Mouse (Mus musculus): ENCODE measurements around the gene Asic3. TPM values are rescaled to one million over a fixed set of nuclear protein-coding genes. Genes with fewer than 3 reads are reported as not detected.

The Asic3 gene
- polyA plus RNA-seq (2017; shearing (Covaris generic)) = not detected

DNA sequence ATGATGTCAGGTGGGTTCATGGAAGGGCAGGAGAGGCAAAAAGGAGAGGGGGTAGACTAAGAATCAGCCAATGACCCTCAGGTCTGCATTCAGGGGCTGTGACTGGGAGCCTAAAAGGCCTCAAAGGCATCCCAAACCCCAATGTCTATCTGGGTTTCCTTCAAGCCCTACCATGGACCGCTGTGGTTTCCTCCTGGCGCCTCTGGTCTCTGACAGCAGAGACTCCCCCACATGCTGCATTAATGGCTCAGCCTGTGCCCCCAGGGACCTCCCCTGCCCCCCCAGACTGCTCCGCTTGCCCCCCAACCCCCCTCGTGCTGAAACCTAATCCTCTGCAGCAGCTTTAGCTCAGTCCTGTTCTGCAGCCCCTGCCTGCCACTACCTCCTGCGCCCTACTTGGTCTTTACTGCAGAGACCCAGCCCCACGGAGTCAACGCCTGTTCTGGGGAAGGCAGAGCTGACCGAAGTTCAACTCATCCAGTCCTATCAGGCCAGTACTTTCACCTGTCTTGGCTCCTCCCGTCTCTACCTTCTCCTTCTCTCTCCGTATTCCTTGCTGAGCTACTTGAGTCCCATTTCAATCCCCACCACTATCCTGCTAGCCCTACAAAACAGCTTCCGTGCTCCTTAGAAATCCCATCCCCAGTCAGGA is at the start of gene Asic3:
Asic3 (plus strand) TSS at position 351 of the 652 bp plus-strand sequence.
- ATAC-seq = no peak

DNA sequence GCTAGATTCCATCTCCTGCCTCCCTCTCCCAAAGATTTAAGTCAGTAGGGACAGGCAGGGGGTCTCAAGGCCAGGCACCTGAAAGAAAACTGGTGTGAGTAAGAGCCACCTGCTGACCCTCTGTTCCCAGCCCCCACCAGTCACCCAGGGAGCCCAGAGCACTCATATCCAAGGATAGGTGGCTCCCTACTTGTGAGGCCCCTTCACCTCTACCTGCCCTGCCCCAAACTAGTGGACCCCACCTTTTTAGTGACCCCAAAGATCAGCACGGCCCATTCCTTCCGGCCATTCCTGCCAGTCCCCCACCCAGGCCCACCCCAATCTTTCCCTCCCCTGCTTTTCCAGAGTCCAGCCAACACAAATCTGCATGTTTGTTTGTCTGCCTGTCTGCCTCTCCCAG is 49.7 kb upstream of the Asic3 start:
- ATAC-seq = no peak

DNA sequence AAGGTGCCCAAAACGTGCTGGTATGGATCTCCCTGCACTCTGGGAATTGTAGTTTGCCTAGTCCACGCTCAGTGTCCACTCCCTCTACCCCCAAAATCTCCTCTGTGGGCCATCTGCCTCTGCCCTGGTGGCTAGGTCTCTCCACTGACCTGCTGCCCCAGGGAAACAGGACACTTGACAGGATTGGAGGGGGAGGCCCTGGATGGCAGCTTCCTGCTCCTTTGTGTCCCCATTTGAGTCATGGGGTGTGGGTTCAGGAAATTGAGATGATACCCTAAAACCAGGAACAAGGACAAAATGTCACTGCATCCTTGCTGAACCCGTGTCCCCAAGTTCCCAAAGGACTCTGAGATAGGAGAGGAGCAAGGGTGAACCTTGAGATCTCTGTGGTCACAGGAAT is 49.1 kb upstream of the Asic3 start:
- ATAC-seq = no peak

DNA sequence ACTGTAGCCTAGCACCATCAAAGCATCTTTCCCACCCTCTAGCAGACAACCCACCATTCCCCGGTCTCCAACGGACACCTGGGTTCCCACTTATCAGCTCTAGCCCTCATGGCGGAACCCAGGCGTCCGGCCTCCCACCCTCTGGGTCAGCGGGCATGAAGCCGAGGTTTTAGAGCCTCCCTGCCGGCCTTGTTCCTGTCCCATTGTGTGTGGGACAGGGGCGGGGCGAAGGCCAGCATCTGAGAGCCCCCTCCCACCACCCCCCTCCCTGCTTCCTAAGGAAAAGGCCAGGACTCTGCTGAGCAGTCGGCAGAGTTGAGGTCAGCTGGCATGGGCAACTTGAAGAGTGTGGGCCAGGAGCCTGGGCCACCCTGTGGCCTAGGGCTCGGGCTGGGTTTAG is 48.7 kb upstream of the Asic3 start, which contains the start of gene Nos3:
Nos3 (plus strand) TSS at position 303 of the 400 bp plus-strand sequence.
- ATAC-seq = no peak

DNA sequence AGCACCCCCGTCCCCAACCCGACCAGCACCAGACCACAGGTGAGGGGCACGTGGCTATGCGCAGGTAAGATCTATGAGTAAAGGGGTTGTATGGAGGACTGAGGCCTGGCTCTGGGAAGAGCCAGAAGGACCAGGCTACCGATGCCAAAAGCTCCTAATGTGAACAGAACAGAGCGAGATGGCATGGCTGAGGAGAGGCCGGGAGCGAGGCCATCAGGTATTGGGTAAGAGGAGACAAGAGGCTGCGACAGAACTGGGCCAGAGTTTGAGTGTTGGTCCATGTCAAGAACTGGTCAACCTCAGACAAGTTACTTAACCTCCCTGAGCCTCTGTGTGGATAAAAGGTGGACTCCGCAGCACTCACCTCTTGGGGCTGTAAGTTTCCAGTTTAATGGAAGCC is 48.2 kb upstream of the Asic3 start:
- ATAC-seq = no peak

DNA sequence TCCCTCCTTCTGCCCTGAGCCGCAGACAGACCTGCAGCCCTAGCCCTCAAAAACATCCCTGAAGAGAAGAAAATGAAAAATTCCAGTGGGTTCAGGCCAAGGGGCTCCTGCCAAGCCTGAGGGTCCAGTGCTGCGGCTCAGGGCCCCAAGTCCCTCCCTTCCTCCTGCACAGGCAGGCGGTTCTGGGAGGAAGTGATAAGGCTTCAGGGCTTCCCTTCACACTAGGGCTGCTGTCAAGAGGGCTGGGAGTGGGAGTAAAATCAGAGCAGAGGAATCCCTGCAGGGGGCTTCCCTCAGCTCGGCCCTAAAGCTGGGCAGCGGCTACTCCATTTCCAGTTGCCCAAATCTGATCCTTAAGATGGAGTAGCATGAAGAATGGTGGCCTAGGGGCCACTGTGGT is 47.7 kb upstream of the Asic3 start:
- no peak for ATAC-seq

DNA sequence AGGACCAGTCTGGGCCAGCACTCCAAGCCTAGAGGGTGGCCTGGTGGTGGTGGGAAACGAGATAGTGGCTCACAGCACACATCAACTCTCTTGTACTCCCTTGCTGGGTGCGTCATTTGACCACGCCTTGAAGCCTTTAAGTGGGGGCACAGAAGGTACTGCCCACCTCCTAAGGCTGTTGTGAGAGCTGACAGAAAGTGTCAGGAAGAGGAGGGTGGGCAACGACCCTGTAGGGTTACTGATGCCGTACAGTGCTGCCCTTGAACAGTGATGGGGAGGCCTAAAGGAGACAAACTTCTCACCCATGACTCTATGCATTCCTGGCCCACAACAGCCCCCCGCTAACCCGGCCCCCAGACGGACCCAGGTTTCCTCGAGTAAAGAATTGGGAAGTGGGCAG is 46.8 kb upstream of the Asic3 start:
- no peak for ATAC-seq

DNA sequence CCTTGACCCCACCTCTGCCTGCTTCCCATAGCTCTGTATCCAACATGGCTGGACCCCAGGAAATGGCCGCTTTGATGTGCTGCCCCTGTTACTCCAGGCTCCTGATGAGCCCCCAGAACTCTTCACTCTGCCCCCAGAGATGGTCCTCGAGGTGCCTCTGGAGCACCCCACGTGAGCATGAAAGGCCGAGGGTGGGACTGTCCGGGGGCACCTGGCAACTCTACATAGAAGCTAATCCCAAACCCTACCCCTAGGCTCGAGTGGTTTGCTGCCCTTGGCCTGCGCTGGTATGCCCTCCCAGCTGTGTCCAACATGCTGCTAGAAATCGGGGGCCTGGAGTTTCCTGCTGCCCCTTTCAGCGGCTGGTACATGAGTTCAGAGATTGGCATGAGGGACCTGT is 43.4 kb upstream of the Asic3 start:
- ATAC-seq = no peak

DNA sequence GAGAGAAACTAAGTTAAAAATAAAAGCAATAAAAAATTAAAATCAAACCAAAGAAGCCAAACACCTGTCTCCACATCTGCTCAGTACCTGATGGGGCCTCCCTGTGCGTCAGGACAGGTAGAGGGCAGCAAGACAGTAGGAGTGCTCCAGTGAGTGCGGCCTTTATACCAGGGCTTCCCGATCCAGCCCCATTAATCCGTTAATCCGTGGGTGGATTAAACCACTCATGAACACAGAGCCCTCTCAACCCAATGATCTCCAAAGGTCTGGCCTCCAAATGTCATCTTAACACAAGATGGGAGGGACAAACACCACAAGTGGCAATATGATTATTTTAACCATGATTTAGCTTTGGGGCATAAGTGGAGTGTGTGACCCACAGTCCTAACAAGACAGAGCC is 39.4 kb upstream of the Asic3 start:
- ATAC-seq = no peak

DNA sequence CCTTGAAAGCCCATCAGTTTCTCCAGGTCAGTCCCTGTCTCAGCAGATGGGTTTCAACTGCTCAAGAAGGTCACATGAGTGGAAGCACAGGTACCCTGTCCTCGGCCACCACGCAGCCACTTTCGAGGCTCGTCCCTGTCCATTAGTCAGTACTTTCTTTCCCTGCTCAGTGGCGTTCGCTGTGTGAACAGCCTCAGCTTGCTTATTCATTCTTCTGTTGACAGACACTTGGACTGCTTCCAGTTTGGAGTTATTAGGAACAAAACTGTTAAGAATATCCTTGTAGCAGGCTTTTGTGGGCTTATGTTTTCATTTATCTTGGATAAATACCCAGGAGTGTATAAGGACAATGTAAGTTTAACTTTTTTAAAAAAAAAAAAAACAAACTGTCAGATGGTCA is 39.0 kb upstream of the Asic3 start:
- no peak for ATAC-seq

DNA sequence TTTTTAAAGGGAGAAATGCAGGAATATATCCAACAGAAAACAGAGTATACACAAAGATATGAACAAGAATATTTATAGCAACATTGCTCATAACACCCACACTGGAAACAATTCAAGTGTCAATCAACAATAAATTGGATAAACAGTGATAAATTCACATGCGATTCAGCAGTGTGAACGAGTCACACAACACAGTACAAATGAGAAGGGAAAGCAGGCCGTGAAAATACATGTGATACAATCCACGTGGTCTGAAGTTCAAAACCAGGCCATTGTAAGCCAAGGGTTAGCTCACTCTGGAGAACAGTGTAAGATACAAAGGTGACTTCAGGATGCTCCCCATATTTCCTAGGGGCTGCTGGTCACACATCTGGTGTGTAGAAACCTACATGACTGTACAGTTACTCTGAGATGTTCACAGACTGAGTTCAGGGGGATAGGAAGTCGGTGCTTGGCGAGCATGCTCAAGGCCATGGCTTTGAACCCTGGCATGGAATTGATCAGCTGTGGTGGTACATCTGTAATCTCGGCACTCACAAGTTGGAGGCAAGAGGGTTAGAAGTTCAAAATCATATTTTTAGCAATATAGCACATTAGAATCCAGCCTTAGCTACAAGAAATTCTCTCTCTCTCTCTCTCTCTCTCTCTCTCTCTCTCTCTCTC is 38.4 kb upstream of the Asic3 start:
- ATAC-seq = no peak

DNA sequence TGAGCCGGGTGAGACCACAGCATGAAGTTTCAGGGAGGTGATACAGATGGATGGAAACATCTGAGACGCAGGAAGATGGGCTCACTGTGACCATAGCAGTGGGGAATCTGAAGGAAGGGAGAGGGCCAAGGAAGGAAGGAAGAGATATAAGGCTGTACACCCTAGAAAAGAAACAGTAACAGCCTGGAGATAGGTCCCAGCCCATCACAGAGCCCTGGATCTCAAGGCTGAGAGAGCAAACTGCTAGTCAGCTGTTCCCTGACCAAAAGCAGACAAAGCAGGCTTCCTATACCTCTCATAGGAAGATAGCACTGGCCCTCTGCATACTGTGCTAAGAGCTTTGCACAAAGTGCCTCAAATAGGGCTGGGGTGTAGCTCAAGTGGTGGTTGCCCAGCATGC is 34.5 kb upstream of the Asic3 start:
- ATAC-seq = no peak

DNA sequence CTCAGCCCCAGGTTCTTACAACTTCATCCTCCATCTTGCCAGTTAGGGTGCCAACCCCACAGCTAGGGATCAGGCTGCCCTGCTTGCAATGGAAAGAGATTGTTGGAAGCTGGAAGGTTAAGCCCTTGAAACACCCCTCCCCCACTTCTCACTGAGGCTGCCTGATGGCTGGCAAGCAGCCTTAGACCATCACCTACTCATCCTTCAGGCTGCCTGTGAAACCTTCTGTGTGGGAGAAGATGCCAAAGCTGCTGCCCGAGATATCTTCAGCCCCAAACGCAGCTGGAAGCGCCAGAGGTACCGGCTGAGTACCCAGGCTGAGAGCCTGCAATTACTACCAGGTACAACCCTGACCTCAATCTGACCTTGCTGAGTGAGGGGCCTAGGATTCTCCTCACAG is 33.7 kb upstream of the Asic3 start:
- no peak for ATAC-seq

DNA sequence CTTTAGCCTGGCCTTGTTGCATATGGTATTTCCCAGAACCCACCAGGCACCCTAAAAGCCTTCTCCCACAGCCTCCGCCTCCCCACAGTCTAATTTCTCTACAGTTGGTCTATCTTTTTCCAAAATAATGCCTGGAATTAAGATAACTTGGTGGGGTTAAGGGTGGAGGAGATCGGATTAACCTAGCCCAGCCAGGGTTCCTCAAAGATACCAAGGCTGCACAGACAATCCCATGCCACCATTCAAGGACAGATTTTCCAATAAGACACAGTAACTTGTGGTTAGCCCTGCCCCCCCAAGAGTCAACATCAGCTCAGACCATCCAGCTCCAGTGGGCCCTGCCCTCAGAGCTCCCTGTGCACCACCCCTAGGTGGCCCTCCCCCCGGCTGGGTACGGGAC is 32.7 kb upstream of the Asic3 start:
- no peak for ATAC-seq

DNA sequence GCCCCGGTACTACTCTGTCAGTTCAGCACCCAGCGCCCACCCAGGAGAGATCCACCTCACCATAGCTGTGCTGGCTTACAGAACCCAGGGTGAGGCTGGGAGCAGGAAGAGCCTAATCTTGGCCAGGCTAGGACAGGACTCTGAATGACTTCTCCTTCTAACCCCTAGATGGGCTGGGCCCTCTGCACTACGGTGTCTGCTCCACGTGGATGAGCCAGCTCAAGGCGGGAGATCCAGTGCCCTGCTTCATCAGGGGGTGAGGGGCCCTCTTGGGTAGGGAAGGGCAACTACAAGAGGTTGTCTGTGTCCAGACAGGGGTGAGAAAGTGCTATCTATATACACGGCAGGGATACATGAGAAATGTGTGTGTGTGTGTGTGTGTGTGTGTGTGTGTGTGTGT is 31.7 kb upstream of the Asic3 start:
- ATAC-seq = no peak

DNA sequence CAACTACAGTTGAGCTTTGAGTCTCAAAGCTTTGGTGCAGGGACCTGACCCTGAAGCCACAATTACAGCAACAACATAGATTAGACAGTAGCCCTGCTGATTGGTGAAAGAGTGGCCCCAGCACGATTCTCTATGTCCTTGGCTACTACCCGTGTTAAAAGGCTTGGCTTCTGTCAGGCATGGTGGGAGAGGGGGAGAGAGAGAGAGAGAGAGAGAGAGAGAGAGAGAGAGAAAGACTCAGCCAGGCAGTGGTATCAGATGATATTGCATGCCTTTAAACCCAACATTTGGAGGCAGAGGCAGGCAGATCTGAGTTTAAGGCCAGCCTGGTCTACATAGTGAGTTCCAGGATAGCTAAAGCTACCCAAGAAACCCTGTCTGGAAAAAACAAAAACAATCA is 31.2 kb upstream of the Asic3 start:
- ATAC-seq = no peak

DNA sequence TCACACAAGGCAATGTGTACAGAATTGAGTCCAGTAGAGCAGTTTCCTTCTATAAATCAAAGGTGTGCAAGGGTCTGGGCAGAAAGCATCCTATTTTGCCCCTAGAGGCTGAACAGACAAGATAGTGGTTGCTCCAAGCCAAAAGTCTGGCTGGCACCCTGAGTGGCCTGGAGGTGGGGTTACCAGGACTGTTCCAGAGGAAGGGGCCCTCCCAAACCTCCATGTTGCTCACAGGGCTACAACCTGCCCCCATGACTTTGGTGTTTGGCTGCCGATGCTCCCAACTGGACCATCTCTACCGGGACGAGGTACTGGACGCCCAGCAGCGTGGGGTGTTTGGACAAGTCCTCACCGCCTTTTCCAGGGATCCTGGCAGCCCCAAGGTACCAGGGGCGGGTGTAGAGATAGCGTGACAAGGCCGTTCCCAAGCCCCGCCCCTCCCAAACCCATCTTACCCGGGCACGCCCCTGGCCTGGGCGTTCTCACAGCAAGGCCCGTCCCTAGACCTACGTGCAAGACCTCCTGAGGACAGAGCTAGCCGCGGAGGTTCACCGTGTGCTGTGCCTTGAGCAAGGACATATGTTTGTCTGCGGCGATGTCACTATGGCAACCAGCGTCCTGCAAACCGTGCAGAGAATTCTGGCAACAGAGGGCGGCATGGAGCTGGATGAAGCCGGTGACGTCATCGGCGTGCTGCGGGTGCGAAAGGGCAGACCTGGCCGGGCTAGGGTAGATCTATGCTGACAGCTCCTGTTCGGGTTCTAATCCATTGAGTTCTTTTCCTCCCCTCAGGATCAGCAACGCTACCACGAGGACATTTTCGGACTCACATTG is 29.9 kb upstream of the Asic3 start:
- peak; percentile 85 for ATAC-seq

DNA sequence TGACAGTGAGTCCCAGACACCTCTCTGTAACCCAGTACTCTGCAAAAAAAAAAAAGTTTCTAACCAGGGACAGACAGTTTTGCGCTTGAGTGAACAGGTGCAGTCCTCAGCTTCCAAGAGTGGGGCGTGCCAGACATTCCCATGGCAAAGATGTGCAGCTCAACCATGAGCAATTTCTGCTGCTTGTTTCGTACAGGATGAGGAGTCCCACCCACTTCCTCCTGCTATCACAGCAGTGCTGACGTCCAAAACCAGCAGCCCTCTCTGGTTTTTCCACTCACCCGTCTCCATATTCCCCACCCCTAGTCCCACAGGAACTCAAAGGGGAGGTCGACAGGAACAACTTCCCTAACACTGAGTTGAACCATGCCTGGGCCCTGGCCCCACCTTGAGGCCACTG is 28.8 kb upstream of the Asic3 start:
- ATAC-seq = peak; percentile 43

DNA sequence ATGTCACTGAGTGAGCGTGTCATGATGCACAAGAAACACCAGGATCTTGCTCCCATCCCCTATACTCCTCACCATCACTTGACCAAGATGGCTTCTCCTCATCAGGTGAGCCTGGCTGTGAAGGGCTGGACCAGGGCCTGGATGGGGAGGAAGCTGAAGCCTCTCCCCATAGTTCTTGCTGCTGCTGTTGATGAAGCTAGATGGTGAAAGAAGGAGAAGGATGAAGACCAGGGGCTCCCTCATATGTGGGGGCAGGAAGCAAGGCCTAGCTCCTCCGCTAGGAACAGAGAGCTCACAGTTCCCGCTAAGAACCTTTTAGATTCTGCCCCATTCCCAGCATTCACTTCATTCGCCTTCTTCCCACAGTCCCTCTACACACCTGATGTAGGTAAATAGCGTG is 27.8 kb upstream of the Asic3 start:
- ATAC-seq = no peak

DNA sequence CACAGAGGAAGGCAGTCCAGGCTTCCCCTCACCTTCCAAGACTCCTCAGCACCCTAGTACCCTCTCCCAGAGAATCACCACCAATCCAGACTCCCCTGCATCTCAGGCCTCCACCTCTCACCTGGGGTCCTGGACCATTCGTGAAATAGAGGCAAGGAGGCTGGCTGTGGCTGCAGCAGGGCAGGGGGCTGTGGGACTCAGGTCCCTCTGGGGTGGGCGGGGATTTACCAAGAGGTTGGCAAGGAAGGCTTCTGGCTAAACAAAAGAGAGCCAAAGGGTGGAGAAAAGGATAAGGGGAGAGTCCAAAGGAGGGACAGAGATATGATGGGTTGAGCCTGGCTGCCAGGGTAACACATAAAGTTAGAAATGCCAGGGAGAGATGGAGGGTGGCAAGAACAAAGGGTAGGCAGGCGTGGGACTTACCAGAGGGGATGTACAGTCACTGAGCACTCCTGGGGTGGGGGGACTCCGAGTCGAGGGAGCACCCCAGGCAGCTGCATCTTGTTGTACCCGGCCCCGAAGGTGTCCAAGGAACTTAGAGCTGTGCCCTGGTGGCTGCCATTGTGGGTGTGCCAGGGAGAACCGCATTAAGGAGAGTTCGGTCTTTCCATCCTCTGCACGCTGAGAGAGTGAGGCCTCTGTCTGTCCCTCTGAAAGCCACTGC is 27.2 kb upstream of the Asic3 start:
- no peak for ATAC-seq

DNA sequence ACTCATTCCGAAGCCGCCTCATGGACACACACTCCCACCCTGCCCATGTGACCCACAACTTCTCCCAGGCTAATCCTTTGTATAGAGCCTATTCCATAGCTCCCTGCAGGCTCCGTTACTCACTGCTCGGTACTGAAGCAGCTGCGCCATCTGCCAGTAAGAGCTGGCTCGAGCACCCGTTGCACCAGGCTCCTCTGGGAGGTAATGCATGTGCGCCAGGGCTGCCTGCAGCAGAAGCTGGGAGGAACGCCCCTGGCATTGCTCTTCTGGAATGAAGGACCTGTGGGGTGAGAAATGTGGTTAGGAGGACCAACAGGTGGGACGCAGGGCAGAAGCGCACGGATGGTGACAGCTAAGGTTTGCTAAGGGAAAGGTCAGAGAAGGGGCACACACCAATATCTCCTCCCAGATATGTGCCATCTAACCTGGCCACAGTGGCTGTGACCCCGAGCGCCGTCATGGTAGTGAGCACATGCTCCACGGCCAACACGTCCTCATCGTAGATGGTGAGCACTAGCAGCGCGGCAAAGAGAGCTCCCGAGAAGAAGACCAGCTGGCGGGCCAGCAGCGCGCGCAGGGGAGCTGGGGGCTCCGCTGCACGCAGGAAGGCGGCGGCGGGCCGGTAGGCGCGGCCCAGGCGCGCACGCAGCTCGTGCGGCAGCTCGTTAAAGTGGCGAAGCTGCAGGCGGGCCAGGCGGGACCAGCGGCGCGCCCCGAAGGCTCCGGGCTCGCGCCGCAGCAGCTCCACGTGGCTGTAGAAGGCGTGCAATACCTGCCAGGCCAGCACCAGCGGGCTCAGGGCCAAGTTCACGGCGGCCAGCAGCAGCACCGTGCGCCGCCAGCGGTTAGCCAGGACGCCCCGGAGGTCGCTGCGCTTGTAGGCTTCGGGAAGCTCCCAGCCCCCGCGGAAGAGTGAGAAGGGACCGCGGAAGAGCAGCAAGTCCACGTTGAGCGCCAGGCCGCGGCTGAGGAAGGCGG is 25.6 kb upstream of the Asic3 start:
- peak; percentile 19 for ATAC-seq
